Mouse (Mus musculus) lung, adult 2 months (tissue): Measurements from ENCODE around the gene Tert.

Source experiments
- CTCF ChIP-seq: fragments of 200-500 bp; IDR thresholded peaks from 2 replicates; pipeline ENCODE4 v1.5.1; 2011; ENCODE audit warnings: mild to moderate bottlenecking, low read length, control low read depth; ENCODE audit not compliant: insufficient read depth
- POLR2A ChIP-seq: fragments of 200-500 bp; IDR thresholded peaks from 2 replicates; pipeline ENCODE4 v1.6.1; 2011; ENCODE audit warnings: low read depth, mild to moderate bottlenecking, control low read depth, low read length, borderline replicate concordance; ENCODE audit errors: extremely low read depth

DNA sequence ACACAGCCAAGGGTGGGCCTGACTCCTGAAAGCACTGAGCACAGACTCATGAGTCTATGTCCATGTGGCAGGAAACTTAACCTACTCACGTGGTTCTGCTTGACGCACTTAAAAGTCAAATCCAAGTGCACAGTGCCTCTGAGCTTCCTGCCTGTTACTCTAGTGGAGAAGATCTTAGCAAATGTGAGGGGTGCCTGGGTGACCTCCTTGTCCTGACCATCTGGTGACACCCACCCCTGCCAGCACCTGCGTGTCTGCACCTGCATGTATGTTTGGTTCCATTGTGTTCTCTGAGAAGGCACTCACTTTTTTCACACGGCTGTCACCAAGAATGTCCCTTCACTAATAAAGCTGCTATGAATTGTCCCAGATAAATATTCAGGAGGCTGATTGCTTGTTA is 14.6 kb downstream of the Tert start:
- TF ChIP-seq CTCF (no peak), POLR2A (no peak)
